Comparison of ENCODE assay signal across 32 mouse cellular contexts in the genomic region with DNA sequence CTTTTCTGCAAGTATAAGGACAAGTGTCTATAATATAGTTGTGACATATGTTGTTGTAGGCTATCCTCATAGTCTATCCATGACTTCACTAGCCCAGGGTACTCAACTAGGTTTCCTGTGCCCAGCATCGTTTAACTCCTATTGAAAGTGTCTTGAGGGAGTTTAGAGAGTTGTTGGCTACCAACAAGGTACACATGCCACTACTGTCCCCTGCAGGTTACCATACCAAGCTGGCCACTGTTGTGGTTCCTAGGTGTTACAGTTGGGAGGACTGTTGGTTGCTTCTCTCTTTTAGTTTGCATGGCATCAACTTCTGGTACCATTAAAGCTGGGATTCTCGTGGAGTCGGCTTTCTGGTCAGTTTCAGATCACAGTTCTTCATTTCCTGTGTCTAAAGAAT.
"Had no signal": no experiment of that assay in that cellular context is flagged by ENCODE, and none has a peak within 500 bp of the region (broad histone marks: within the 10 kb centered on the region; RNA-seq: fewer than 3 reads in every experiment).

No protein-coding gene starts in this region.

- DNase-seq: heart, postnatal 10 days; heart, postnatal 14 days; heart, postnatal 36 days; heart, postnatal 4 days; kidney, adult 11 months; kidney, adult 18-20 months; kidney, adult 2 months; kidney, adult 8-10 months; kidney, adult 9 months; kidney, postnatal 10 days; kidney, postnatal 14 days; kidney, postnatal 25 days; kidney, postnatal 36 days; kidney, postnatal 4 days; layer of hippocampus, adult 9-11 months; layer of hippocampus, postnatal 36 days had no signal

- H3K36me3 ChIP-seq: heart, embryonic 10.5 days; heart, embryonic 12.5 days; heart, embryonic 13.5 days; heart, embryonic 15.5 days; hindbrain, embryonic 10.5 days; hindbrain, embryonic 12.5 days; hindbrain, embryonic 13.5 days; hindbrain, embryonic 15.5 days; intestine, embryonic 15.5 days; kidney, embryonic 15.5 days had no signal

- H3K4me2 ChIP-seq: heart, embryonic 11.5 days; heart, embryonic 12.5 days; heart, embryonic 13.5 days; heart, embryonic 15.5 days; hindbrain, embryonic 12.5 days; hindbrain, embryonic 13.5 days; hindbrain, embryonic 14.5 days; hindbrain, embryonic 15.5 days; intestine, embryonic 15.5 days; kidney, embryonic 15.5 days had no signal

- H3K9me3 ChIP-seq: heart, embryonic 10.5 days; heart, embryonic 12.5 days; heart, embryonic 13.5 days; heart, embryonic 15.5 days; hindbrain, embryonic 10.5 days; hindbrain, embryonic 12.5 days; hindbrain, embryonic 13.5 days; hindbrain, embryonic 15.5 days; intestine, embryonic 15.5 days; kidney, embryonic 15.5 days had no signal

- H3K4me1 ChIP-seq: heart, embryonic 10.5 days; heart, embryonic 12.5 days; heart, embryonic 13.5 days; heart, embryonic 15.5 days; hindbrain, embryonic 10.5 days; hindbrain, embryonic 12.5 days; hindbrain, embryonic 13.5 days; hindbrain, embryonic 15.5 days; intestine, embryonic 15.5 days; kidney, embryonic 15.5 days had no signal

- H3K4me3 ChIP-seq: heart, embryonic 10.5 days; heart, embryonic 12.5 days; heart, embryonic 13.5 days; heart, embryonic 15.5 days; hindbrain, embryonic 10.5 days; hindbrain, embryonic 12.5 days; hindbrain, embryonic 13.5 days; hindbrain, embryonic 15.5 days; intestine, embryonic 15.5 days; kidney, embryonic 15.5 days; layer of hippocampus, adult 2 months; left cerebral cortex, adult 2 months had no signal

- H3K27ac ChIP-seq: heart, embryonic 10.5 days; heart, embryonic 13.5 days; heart, embryonic 15.5 days; hindbrain, embryonic 10.5 days; hindbrain, embryonic 12.5 days; hindbrain, embryonic 13.5 days; hindbrain, embryonic 14.5 days; hindbrain, embryonic 15.5 days; hindbrain, postnatal 0 days; intestine, embryonic 15.5 days; kidney, embryonic 15.5 days; kidney, postnatal 0 days; layer of hippocampus, adult 2 months; left cerebral cortex, adult 2 months had no signal

- H3K9ac ChIP-seq: heart, embryonic 12.5 days; heart, embryonic 13.5 days; heart, embryonic 15.5 days; hindbrain, embryonic 12.5 days; hindbrain, embryonic 13.5 days; hindbrain, embryonic 14.5 days; hindbrain, embryonic 15.5 days; intestine, embryonic 15.5 days; kidney, embryonic 15.5 days had no signal

- H3K27me3 ChIP-seq: heart, embryonic 12.5 days; heart, embryonic 13.5 days; heart, embryonic 15.5 days; hindbrain, embryonic 12.5 days; hindbrain, embryonic 13.5 days; hindbrain, embryonic 15.5 days; intestine, embryonic 15.5 days; kidney, embryonic 15.5 days had no signal
